Mouse (Mus musculus): ENCODE results near the gene Parp11.
A peak's percentile ranks its signal among the peaks of the same experiment; 100 is the strongest.

The Parp11 gene

GRCm38 (mm10) chr6:127446436-127446890, at the start of gene Parp11:
Gene Parp11, plus strand, starts transcription at chr6:127446840.
- peak; percentile 69 for DNase-seq

DNA sequence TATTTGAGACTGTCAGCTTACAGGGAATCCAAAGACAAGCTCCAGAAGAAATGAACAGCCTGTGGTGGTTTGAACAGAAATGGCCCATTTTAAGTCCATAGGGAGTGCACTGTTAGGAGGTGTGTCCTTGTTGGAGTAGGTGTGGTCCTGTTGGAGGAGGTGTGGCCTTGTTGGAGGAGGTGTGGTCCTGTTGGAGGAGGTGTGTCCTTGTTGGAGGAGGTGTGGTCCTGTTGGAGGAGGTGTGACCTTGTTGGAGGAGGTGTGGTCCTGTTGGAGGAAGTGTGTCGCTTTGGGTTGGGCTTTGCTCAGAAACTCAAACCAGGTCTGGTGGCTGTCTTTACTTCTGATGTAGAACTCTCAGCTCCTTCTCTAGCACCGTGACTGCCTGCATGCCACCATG, 48.6 kb upstream of the Parp11 start:
- DNase-seq: no peak

DNA sequence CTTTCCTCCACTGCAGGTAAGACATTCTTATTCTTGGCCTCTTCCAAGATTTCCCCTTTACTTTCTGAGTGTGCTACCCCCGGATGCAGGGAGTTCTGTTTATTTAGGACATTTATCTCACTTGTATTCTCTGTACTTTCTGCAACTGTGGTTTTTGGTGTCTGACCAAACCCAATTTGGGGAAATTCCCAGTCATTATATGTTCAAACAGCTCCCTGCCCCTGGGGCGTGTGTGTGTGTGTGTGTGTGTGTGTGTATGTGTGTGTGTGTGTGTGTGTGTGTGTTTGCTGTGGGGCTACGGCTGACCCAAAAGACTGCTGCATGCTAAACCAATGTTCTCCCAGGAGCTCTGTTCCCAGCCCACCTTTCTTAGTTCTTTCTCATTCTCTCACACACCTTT, 45.2 kb upstream of the Parp11 start:
- no peak for DNase-seq

DNA sequence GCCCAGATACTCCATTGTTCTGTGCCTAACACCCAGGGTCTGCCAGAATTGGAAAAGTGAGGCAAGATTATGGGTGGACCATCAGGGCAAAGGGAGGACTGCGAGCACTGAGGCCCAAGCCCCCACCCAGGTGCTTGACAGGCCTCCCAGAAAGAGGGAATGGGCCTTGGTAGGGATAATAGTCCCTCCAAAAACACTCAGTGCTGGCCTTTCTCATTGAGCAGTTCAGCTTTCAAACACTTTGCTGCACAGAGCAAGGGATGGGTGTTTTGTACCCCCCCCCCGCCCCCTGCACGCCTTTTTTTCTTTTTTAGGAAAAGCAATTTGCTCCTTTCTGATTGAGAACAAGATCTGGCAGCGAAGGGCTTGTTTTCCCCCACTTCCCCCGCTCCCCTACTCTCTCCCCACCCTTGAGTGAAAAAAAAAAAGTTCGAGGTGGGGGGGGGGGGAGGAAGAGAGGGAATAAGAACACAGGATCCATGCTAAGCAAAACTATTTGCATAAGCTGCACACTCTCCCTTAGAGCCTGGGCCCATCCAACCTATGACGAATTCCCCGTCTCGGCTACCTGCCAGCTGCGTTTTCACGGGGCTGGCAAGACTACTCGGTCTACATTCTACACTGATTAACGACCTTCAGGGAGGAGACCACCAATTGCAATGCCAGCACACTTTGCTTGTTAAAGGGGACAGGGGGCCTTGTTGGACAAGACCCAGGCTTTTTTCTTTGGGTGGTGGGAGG, 42.4 kb upstream of the Parp11 start:
- no peak for DNase-seq

GRCm38 (mm10) chr6:127405682-127406081, 41.0 kb upstream of the Parp11 start:
- DNase-seq: no peak

- no peak for DNase-seq
These were observed 38.9 kb upstream of the Parp11 start for GRCm38 (mm10) chr6:127407742-127408141.

DNA sequence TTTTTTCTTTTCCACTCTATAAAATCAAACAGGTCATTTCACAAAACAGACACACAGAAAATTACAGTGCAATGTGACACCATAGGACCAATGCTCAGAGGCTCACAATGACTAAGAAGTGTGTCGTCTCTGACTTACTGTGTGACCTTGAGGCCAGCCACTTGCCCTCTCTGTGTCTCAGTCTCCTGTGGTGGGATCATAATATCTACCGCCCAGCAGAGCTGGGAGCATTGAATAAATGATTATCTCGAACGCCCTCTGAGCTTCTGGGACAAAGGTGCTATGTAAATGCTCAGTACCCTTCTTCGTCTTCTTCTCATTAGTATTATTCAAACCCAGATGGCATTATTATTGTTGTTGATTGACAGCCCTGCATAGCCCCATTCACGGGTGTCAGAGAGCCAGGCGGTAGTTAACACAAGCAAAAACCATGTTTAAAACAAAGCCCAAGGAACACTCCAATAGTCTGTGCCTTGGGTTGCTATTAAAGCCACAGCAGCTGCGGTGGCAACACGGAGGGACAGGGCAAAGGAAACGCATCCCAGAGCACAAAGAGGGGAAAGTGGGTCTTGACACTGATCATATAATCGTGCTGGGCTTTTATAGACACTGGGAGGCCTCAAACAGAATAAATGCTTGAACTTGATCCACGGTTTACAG, 29.0 kb upstream of the Parp11 start:
- no peak for DNase-seq

- no peak for DNase-seq
These were observed 28.3 kb upstream of the Parp11 start for GRCm38 (mm10) chr6:127418322-127418721.

GRCm38 (mm10) chr6:127420115-127420514, 26.5 kb upstream of the Parp11 start:
- DNase-seq: no peak

- no peak for DNase-seq
These were observed 21.5 kb upstream of the Parp11 start for GRCm38 (mm10) chr6:127425095-127425494.

DNA sequence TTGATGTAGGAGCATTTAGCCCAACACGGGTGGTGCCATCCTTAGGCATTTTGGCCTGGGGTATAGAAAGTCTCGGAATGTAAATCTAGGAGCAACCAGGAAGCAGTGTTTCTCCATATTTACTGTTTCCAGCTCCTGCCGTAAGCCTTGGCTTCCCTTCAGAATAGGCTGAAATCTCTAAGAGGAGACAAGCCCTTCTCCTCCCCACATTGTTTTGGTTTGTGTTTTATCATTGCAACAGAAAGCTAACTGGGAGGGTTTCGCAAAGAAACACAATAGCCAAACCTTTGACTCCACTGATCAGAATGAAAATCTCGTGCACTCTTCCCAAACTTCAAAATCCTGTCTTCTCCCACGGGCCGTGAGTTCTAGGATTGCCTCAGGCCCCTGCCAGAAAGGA, 15.9 kb upstream of the Parp11 start:
- DNase-seq: no peak

DNA sequence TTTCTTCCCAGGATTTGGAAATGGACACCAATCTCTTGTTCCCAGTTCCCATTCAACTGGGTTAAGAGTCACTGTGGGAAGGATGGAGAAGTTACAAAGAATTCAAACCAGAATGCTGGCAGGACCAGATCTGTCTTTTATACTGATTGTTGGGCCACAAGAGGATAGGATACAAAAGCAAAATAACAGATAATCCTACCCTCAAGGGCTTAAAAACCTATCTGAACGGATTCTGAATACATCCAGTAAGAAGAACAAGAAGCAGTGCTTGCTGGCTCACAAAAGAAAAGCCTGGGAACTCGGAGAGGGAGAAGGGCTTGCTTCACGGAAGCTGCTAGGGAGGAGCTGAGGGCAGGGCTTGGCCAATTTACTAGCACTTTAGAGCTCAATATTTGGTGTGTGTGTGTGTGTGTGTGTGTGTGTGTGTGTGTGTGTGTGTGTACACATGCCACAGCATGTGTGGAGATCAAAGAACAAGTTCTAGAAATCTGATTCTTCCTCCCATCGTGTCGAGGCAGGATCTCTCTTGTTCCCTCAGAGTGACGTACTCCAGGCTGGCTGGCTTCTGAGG, 15.4 kb upstream of the Parp11 start:
- no peak for DNase-seq

DNA sequence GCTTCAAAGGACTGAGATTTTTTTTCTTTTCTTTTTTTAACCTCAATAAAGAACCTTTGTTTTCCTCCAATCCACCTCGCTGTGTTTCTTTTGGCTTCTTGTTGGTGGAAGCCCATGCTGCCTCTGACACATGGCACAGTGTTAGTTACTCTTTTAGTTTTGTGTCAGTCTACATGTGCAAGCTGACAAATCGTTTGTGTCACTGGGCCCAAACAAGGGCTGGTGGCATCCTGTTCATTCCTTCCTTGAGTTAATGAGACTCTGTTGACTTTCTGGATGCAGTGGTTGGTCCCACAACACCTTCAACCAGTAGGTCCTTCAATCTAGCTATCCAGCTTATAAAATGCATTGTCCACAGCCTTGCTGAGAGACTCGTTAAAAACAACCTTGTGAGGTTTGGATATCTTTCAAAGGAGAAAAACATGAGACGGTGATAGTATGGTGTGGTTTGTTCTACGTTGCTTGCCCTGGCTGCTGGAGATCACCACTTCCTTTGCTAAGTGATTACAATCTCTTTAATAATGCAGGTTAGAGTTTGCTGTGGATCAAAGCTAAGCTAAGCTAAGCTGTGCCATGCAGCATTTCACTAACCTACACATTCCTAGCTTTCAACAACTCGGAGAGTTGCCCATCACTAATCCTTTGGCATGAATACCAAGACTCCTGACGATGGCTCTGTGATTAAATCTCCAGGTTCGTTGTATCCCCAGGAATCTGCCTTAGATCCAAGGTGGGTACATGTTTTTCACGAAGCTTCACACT, 12.6 kb upstream of the Parp11 start:
- no peak for DNase-seq

DNA sequence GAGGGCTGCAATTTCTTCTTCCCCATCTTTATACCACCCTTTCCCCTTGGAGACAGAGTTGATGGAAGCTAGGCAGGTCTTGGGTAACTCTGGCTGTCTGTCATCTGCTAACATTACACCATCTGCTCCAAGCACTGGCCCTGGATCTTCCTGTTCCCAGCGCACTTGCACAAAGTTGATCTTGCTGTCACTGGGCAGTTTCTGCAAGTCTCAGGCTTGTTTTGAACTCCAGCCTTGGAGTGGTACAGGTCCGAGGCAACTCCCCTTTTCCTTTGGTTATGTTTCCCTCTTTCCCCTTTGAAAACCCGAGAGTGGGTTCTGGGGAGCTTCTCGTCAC, 12.0 kb upstream of the Parp11 start:
- DNase-seq: no peak

DNA sequence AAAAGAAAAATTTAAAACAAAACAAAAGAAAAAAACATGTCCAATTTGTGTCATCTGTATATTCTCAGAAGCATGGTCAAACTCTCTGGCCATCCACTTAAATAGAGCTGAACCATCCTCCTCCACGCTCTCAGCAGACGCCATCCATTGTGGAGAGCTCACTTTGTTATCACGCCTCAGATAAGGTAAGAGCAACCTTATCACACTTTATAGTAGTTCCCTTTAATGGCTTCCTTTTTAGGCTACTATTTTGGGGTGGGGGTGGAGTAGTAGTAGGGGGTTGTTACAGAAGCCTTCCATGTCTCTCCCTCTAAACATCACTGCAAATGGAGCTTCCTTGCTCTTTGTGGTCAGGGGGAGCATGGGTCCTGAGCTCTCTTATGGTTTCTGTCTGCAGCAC, 7.6 kb upstream of the Parp11 start:
- no peak for DNase-seq

- DNase-seq: no peak
These were observed 7.0 kb upstream of the Parp11 start for GRCm38 (mm10) chr6:127439540-127440195.

- DNase-seq: no peak
These were observed 6.1 kb upstream of the Parp11 start for GRCm38 (mm10) chr6:127440416-127441104.

GRCm38 (mm10) chr6:127442584-127442983, 4.1 kb upstream of the Parp11 start:
- no peak for DNase-seq

DNA sequence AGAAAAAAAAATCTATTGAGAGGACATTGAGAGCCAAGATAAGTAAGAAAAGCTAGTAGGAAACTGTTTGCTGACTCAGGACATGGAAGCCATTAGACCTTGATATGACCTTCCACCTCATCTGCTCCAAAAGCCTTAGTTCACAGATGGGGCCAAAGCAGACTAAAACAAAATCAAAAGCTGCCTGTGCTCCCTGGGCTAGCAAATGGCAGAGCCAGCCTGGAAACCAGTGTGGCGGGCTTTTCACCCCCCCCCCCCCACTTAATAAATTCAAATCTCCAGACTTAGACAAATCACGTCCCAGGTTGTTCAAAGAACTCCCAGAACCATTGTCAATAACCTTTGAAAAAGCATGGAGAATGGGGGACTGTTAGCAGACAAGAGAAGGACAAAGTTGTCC, 2.7 kb upstream of the Parp11 start:
- DNase-seq: no peak

- no peak for DNase-seq
These were observed 2.2 kb upstream of the Parp11 start for GRCm38 (mm10) chr6:127444466-127444865.

GRCm38 (mm10) chr6:127447686-127448460, 1.2 kb downstream of the Parp11 start:
- DNase-seq: no peak

DNA sequence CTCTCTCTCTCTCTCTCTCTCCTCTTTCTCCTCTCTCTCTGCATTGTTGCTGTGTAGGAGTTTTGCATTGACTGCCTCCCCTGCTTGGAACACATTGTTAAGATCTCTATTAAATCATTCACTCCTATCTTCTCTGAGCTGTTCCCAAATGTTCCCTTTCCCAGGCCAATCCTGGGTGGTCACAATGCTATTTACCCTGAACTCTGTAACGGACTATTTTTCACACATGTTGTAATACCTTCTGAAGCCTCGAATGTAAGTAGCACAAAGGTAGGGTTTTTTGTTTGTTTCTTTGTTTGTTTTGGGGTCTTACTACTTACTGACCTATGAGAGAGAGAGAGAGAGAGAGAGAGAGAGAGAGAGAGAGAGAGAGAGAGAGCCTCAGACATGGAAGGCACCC, 2.2 kb downstream of the Parp11 start:
- DNase-seq: no peak

Measured in kidney, adult 9 months (tissue).